Mouse (Mus musculus): ENCODE results near the gene Fam160a2. TPM values are rescaled to one million over a fixed set of nuclear protein-coding genes. Genes with fewer than 3 reads are reported as not detected.
"Not testable (repeated sequence)": the region's sequence is repeated elsewhere in the genome, so short reads cannot be mapped to it uniquely, and the experiment has no call there.

Gene Fam160a2
- polyA plus RNA-seq, 1 experiment from 2014 or later, result 45.6 TPM

DNA sequence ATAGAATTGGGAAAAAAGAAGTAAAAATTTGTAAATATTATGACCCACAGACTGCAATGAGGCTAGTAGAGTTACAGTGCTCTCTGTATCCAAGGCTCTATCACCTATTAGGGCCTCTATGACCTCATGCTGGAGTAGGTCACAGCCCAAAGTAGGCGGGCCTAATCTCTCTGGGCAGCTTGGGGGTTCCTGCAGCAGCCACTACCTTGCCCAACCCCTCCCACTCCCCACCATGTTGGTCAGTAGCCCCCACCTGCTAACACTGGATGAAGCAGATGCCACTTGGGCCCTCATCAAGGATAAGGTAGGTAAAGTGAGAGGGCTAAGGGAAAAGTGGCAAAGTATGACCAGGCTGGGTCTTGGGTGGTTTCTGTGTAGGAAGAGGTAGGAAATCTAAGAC, 25.0 kb downstream of the Fam160a2 start, which contains the start of gene Gm5901:
TSS of gene Gm5901 (plus strand) at position 173 of the 400 bp plus-strand sequence.
- WGBS, result 95% methylated on average over 1 of the region's 1 CpGs
- Histone ChIP-seq H3K9ac (ENCODE audit: low read length) (no peak within 1 kb of the TSS), H3K4me2 (ENCODE audit: low read length) (no peak within 1 kb of the TSS), H3K27ac (ENCODE audit: low read depth) (no peak within 1 kb of the TSS), H3K4me3 (ENCODE audit: low read depth, low read length) (no peak within 1 kb of the TSS), H3K9me3 (ENCODE audit: control insufficient read depth, low read length) (no peaks in the 10 kb centered on the region), H3K4me1 (replicated peaks; ENCODE audit: control insufficient read depth, insufficient read depth, low read length) (no peaks in the 10 kb centered on the region), H3K36me3 (ENCODE audit: control insufficient read depth, insufficient read depth, low read length) (peaks cover 57% of the 10 kb centered on the region), H3K27me3 (replicated peaks; ENCODE audit: control insufficient read depth, insufficient read depth, low read length) (no peaks in the 10 kb centered on the region)
- ATAC-seq (replicated peaks; ENCODE audit: low FRiP score, low TSS enrichment, low read depth) (no peak), DNase-seq (ENCODE audit: low spot score) (no peak)

DNA sequence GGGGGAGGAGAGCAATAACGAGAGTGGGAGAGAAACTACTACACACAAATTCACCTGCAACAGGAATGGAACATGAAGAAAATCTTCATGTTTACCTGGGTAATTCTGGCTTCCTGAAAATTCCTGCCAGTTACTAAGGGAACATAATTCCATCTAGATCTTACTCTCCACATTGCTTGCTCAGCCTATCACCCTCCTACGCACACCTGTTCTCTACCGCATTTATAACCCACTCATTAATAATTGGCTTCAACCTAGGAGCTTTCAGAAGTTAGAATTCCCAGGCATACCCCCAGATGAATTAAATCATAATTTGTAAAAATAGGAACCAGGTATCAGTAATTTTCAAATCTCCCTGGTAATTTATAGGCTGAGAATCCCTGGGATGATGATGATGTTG, 25.9 kb downstream of the Fam160a2 start:
- no peak overlapping the region for H3K4me3 ChIP-seq (ENCODE audit: low read depth, low read length)
- H3K4me2 ChIP-seq (ENCODE audit: low read length), result no peak overlapping the region
- 92% methylated on average over 3 of the region's 3 CpGs for WGBS
- H3K9me3 ChIP-seq (ENCODE audit: control insufficient read depth, low read length), result no peaks in the 10 kb centered on the region
- H3K27ac ChIP-seq (ENCODE audit: low read depth), result no peak overlapping the region
- H3K36me3 ChIP-seq (ENCODE audit: control insufficient read depth, insufficient read depth, low read length), result peaks cover 48% of the 10 kb centered on the region
- no peaks in the 10 kb centered on the region for H3K27me3 ChIP-seq (replicated peaks; ENCODE audit: control insufficient read depth, insufficient read depth, low read length)
- no peaks in the 10 kb centered on the region for H3K4me1 ChIP-seq (replicated peaks; ENCODE audit: control insufficient read depth, insufficient read depth, low read length)
- no peak overlapping the region for H3K9ac ChIP-seq (ENCODE audit: low read length)
- ATAC-seq (replicated peaks; ENCODE audit: low FRiP score, low TSS enrichment, low read depth) (no peak), DNase-seq (ENCODE audit: low spot score) (no peak)

DNA sequence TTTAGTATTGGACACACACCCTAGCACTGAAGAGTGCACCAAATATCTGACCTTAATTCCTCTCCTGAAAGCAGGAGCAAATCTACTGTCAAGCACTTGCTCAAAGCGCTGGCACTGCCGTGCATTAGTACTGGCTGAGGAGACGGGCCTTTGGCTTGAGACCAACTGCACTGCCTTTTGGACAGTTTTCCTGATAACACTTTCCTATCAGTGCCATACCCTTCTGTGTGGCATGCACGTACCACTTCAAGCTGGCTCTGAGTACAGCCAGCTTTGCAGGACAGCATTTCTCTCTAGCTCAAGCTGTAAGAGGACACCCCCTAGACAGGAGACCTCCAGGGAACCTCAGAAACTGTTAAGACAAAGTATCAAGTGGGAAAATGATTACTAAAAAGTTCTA, 26.3 kb downstream of the Fam160a2 start:
- H3K9ac ChIP-seq (ENCODE audit: low read length), result no peak overlapping the region
- H3K36me3 ChIP-seq (ENCODE audit: control insufficient read depth, insufficient read depth, low read length), result peaks cover 43% of the 10 kb centered on the region
- no peak overlapping the region for H3K27ac ChIP-seq (ENCODE audit: low read depth)
- H3K9me3 ChIP-seq (ENCODE audit: control insufficient read depth, low read length), result no peaks in the 10 kb centered on the region
- H3K27me3 ChIP-seq (replicated peaks; ENCODE audit: control insufficient read depth, insufficient read depth, low read length), result no peaks in the 10 kb centered on the region
- 79% methylated on average over 4 of the region's 4 CpGs for WGBS
- no peak overlapping the region for H3K4me2 ChIP-seq (ENCODE audit: low read length)
- no peak for ATAC-seq (replicated peaks; ENCODE audit: low FRiP score, low TSS enrichment, low read depth)
- no peak overlapping the region for H3K4me3 ChIP-seq (ENCODE audit: low read depth, low read length)
- no peaks in the 10 kb centered on the region for H3K4me1 ChIP-seq (replicated peaks; ENCODE audit: control insufficient read depth, insufficient read depth, low read length)
- DNase-seq (ENCODE audit: low spot score), result no peak

DNA sequence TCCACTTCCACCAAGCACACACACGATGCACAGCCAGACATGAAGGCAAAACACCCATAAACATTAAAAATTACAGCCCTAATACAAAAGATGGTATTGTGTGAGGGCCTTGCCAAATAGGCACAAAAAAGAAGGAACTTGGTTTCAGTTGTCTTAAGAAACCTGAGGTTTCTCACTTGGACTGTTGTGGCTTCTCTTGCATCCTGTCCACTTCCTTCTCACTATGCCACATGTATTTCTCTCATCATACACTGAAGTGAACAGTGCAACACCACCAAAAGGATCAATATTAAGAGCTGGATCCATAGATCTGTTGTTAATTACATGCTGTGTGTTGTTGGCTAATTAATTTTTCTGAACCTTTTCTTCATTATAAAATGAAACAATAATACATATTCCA, 26.9 kb downstream of the Fam160a2 start:
- no peak overlapping the region for H3K27ac ChIP-seq (ENCODE audit: low read depth)
- 86% methylated on average over 1 of the region's 1 CpGs for WGBS
- no peaks in the 10 kb centered on the region for H3K4me1 ChIP-seq (replicated peaks; ENCODE audit: control insufficient read depth, insufficient read depth, low read length)
- ATAC-seq (replicated peaks; ENCODE audit: low FRiP score, low TSS enrichment, low read depth) (no peak), DNase-seq (ENCODE audit: low spot score) (no peak)
- no peaks in the 10 kb centered on the region for H3K27me3 ChIP-seq (replicated peaks; ENCODE audit: control insufficient read depth, insufficient read depth, low read length)
- H3K9ac ChIP-seq (ENCODE audit: low read length), result no peak overlapping the region
- H3K9me3 ChIP-seq (ENCODE audit: control insufficient read depth, low read length), result no peaks in the 10 kb centered on the region
- H3K36me3 ChIP-seq (ENCODE audit: control insufficient read depth, insufficient read depth, low read length), result peaks cover 37% of the 10 kb centered on the region
- H3K4me2 ChIP-seq (ENCODE audit: low read length), result no peak overlapping the region
- H3K4me3 ChIP-seq (ENCODE audit: low read depth, low read length), result no peak overlapping the region

DNA sequence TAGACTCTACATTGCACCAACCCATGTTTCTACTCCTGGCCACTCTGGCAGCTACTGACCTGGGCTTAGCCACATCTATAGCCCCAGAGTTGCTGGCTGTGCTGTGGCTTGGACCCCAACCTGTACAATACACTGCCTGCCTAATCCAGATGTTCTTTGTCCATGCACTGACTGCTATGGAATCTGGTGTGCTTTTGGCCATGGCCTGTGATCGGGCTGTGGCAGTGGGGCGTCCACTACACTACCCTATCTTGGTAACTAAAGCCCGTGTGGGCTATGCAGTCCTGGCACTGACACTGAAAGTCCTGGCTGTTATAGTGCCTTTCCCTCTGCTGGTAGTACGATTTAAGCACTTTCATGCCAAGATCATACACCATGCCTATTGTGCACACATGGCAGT, 31.3 kb downstream of the Fam160a2 start:
- no peak overlapping the region for H3K9ac ChIP-seq (ENCODE audit: low read length)
- H3K4me2 ChIP-seq (ENCODE audit: low read length), result no peak overlapping the region
- 0 out of 2 replicates have a peak, but pooled peaks cover 2% of the 10 kb centered on the region for H3K36me3 ChIP-seq (ENCODE audit: control insufficient read depth, insufficient read depth, low read length)
- ATAC-seq (replicated peaks; ENCODE audit: low FRiP score, low TSS enrichment, low read depth) (no peak), DNase-seq (ENCODE audit: low spot score) (no peak)
- H3K9me3 ChIP-seq (ENCODE audit: control insufficient read depth, low read length), result no peaks in the 10 kb centered on the region
- 97% methylated on average over 4 of the region's 4 CpGs for WGBS
- no peaks in the 10 kb centered on the region for H3K4me1 ChIP-seq (replicated peaks; ENCODE audit: control insufficient read depth, insufficient read depth, low read length)
- no peak overlapping the region for H3K27ac ChIP-seq (ENCODE audit: low read depth)
- H3K4me3 ChIP-seq (ENCODE audit: low read depth, low read length), result no peak overlapping the region
- no peaks in the 10 kb centered on the region for H3K27me3 ChIP-seq (replicated peaks; ENCODE audit: control insufficient read depth, insufficient read depth, low read length)

DNA sequence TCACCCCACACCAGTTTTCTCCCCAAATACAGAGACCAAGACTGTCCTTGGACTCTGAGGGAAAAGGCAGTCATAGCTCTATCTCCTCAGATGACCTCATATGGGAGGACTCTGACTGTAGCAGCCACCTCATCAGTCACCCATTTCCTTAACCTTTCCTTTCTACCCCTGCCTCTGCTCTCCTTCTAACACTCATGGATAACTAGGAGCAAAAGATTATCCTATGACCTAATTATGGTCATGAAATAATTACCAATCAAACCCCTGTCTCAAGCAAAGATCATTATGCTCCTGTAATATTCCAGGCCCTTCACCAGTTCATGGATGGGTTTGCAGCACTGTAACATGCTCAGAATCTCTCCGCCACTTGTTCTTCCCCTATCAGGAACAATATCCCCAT, 31.9 kb downstream of the Fam160a2 start, which contains the start of gene Olfr692:
TSS of gene Olfr692 (plus strand) at position 301 of the 400 bp plus-strand sequence.
- Histone ChIP-seq H3K27ac (ENCODE audit: low read depth) (no peak within 1 kb of the TSS), H3K4me2 (ENCODE audit: low read length) (no peak within 1 kb of the TSS), H3K9ac (ENCODE audit: low read length) (no peak within 1 kb of the TSS), H3K4me3 (ENCODE audit: low read depth, low read length) (no peak within 1 kb of the TSS), H3K27me3 (replicated peaks; ENCODE audit: control insufficient read depth, insufficient read depth, low read length) (no peaks in the 10 kb centered on the region), H3K9me3 (ENCODE audit: control insufficient read depth, low read length) (no peaks in the 10 kb centered on the region), H3K36me3 (ENCODE audit: control insufficient read depth, insufficient read depth, low read length) (no peaks in the 10 kb centered on the region), H3K4me1 (replicated peaks; ENCODE audit: control insufficient read depth, insufficient read depth, low read length) (no peaks in the 10 kb centered on the region)
- ATAC-seq (replicated peaks; ENCODE audit: low FRiP score, low TSS enrichment, low read depth) (no peak), DNase-seq (ENCODE audit: low spot score) (no peak)
- 88% methylated on average over 1 of the region's 1 CpGs for WGBS

DNA sequence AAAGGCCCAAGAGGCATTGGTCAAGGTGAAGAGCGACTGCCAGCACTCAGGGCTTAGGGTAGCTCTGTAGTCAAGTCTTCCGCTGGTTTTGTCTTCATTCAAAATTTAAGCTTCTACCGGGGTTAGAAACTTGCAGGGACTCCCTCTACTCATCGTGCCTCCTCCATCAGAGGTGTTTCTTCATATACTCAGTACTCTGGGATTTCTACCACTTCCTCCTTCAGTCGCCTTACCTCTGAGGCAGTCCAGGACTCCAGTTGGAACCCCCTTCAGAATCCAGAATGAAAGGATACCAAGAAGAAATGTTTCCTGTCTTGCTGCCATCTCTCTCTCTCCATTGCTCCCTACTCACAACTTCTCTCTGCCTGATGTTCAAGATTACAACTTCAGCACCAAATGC, 32.6 kb downstream of the Fam160a2 start:
- WGBS, result 86% methylated on average over 5 of the region's 5 CpGs
- Histone ChIP-seq H3K4me3 (ENCODE audit: low read depth, low read length) (no peak overlapping the region), H3K9ac (ENCODE audit: low read length) (no peak overlapping the region), H3K27ac (ENCODE audit: low read depth) (no peak overlapping the region), H3K9me3 (ENCODE audit: control insufficient read depth, low read length) (no peaks in the 10 kb centered on the region), H3K36me3 (ENCODE audit: control insufficient read depth, insufficient read depth, low read length) (no peaks in the 10 kb centered on the region), H3K4me1 (replicated peaks; ENCODE audit: control insufficient read depth, insufficient read depth, low read length) (no peaks in the 10 kb centered on the region), H3K27me3 (replicated peaks; ENCODE audit: control insufficient read depth, insufficient read depth, low read length) (no peaks in the 10 kb centered on the region), H3K4me2 (ENCODE audit: low read length) (no peak overlapping the region)
- DNase-seq (ENCODE audit: low spot score) (no peak), ATAC-seq (replicated peaks; ENCODE audit: low FRiP score, low TSS enrichment, low read depth) (no peak)

DNA sequence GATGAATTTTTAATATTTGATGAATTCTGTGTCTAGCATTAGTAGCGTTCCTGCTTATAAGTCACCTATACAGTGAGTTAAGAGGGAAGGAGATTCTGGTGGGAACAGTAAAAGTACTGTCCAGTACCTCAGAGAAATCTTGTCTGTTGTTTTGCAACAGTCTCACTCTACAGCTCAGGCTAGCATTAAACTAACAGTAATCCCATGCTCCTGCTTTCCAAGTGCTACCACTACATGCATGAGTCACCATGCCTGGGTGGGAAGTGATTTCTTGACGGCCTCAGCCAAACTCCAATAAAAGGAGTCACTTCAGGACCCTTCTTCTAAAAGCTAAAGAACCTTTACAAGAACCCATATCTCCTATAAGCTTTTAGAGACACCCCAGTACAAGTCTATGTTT, 38.1 kb downstream of the Fam160a2 start:
- Histone ChIP-seq H3K4me2 (ENCODE audit: low read length) (no peak overlapping the region), H3K9me3 (ENCODE audit: control insufficient read depth, low read length) (no peaks in the 10 kb centered on the region), H3K4me1 (replicated peaks; ENCODE audit: control insufficient read depth, insufficient read depth, low read length) (no peaks in the 10 kb centered on the region), H3K27me3 (replicated peaks; ENCODE audit: control insufficient read depth, insufficient read depth, low read length) (no peaks in the 10 kb centered on the region), H3K9ac (ENCODE audit: low read length) (no peak overlapping the region), H3K36me3 (ENCODE audit: control insufficient read depth, insufficient read depth, low read length) (no peaks in the 10 kb centered on the region), H3K4me3 (ENCODE audit: low read depth, low read length) (no peak overlapping the region), H3K27ac (ENCODE audit: low read depth) (no peak overlapping the region)
- ATAC-seq (replicated peaks; ENCODE audit: low FRiP score, low TSS enrichment, low read depth), result no peak
- DNase-seq (ENCODE audit: low spot score), result no peak
- WGBS, result 77% methylated on average over 2 of the region's 2 CpGs

DNA sequence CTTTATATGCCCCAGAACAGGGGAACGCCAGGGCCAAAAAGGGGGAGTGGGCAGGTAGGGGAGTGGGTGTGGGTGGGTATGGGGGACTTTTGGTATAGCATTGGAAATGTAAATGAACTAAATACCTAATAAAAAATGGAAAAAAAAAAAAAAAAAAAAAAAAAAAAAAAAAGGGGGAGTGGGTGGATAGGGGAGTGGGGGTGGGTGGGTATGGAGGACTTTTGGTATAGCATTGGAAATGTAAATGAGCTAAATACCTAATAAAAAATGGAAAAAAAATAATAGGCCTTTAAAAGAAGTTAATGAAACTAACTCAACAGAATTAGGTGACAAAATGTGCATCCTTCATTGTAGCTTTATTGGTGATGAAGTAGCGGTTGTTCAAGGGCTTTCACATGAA, 43.4 kb downstream of the Fam160a2 start:
- H3K9me3 ChIP-seq (ENCODE audit: control insufficient read depth, low read length); H3K4me2 ChIP-seq (ENCODE audit: low read length); H3K27ac ChIP-seq (ENCODE audit: low read depth); H3K4me3 ChIP-seq (ENCODE audit: low read depth, low read length); DNase-seq (ENCODE audit: low spot score); H3K9ac ChIP-seq (ENCODE audit: low read length); H3K36me3 ChIP-seq (ENCODE audit: control insufficient read depth, insufficient read depth, low read length); H3K27me3 ChIP-seq (replicated peaks; ENCODE audit: control insufficient read depth, insufficient read depth, low read length); H3K4me1 ChIP-seq (replicated peaks; ENCODE audit: control insufficient read depth, insufficient read depth, low read length): not testable (repeated sequence)
- 95% methylated on average over 1 of the region's 2 CpGs for WGBS
- ATAC-seq (replicated peaks; ENCODE audit: low FRiP score, low TSS enrichment, low read depth), result peak; percentile 81
